Mouse (Mus musculus) bone marrow macrophage, adult 2 months (primary cell): ENCODE data around the gene Wdr45b.

Experiments used
- CTCF ChIP-seq: IDR thresholded peaks from 2 replicates; pipeline ENCODE4 v1.5.1; 2012; ENCODE audit warnings: low read depth, mild to moderate bottlenecking, low read length, moderate library complexity
- POLR2A ChIP-seq: IDR thresholded peaks from 2 replicates; pipeline ENCODE4 v1.6.1; 2012; ENCODE audit warnings: mild to moderate bottlenecking, low read depth, low read length, borderline replicate concordance

GRCm38 (mm10) chr11:121340287-121340686, 14.0 kb downstream of the Wdr45b start:
- TF ChIP-seq CTCF (no peak), POLR2A (no peak)
